Mouse (Mus musculus) heart, postnatal 0 days (tissue): Measurements from ENCODE around the gene Ppm1l.

Source experiments
- CTCF ChIP-seq: IDR thresholded peaks from 2 replicates; pipeline ENCODE4 v1.5.1; 2016; ENCODE audit warnings: antibody characterized with exemption, control low read depth, low read depth
- EP300 ChIP-seq: IDR thresholded peaks from 2 replicates; pipeline ENCODE4 v1.6.1; 2016; ENCODE audit warnings: antibody characterized with exemption, low read depth

DNA sequence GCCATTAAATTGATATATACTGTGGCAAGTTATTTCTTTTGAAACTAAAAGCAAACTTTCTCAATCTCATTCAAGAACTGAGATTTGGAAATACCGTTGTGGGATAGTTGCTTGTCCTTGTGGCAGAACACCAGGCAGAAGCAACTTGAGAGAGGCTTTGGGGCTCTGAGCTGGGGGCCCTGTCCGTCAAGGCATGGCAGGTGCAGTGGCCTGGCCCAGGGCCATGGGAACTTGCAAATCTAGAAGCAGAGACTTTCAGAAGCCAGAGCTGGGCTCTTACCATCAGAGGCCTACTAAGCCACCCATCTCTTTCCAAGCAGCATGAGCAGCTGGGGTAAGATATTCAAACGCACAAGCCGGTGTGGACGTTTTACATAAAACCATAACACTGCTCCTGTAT is 139.4 kb downstream of the Ppm1l start:
- TF ChIP-seq EP300 (no peak), CTCF (no peak)
